Mouse (Mus musculus): Measurements from ENCODE around the gene Mrap2.
"Not testable (repeated sequence)": the region's sequence is repeated elsewhere in the genome, so short reads cannot be mapped to it uniquely, and the experiment has no call there.

The Mrap2 gene

DNA sequence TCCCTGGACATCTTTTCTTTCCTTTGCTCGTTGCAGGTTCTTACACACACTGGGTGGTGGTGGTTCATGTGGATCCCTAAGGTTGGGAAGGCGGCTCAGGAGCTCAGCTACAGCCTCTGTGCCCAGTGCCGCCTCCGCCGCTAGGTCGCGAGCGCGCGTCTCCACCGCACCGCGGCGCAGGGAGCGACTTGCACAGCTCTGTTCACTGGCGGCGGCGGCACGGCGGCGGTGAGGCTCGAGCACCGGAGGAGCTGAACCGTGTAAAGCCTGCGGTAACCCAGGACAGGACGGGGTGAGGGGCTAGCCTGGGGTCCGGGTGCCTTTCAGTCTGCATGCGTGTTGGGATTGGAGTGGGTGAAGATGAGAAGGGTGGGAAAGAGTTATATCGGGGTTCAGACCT lies at the start of gene Mrap2:
Gene Mrap2, plus strand, starts transcription at position 201 of the 400 bp plus-strand sequence.
- peak in 1 of 2 experiments; percentile 18 for DNase-seq (ENCODE audit: low spot score in 2 of 2)

DNA sequence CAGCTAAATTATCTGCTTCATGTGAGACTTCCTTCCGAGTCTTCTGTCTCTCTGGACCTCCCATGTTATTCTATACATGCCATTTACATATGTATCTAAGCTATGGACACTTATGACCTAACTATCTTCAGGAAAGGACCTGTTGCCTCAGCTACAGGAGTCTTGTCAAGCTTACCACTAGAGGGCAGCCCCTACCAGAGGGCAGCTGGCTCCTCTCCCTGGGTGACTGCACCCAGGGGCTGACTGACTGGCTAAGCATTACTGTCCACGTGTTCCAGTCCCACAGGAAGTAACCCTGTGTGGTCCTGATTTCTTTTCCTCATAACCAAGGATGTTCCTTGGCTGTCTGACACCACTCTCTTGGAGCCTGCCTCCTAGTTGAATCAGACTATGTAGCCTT lies 46.1 kb upstream of the Mrap2 start:
- DNase-seq (ENCODE audit: low spot score in 2 of 2) = peak in 1 of 2 experiments; percentile 31

DNA sequence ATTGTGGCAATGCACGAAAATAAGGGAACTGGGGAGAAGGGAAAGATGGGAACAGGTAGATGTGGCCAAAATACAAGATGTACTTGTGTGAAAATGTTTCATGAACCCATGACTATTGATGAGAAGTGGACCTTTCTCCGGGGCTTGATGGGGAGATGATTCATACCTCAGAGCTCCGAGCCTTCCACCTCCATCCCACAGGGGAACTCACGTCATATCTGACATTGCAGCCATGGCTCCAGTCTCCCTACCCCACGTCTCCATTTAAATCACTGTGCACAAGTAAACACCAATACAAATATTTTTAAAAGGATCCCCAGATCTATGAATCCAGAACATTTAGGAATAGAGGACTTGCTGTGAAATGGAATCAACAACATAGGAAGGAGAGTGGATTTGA lies 29.1 kb upstream of the Mrap2 start:
- no peak for DNase-seq (ENCODE audit: low spot score in 2 of 2)

DNA sequence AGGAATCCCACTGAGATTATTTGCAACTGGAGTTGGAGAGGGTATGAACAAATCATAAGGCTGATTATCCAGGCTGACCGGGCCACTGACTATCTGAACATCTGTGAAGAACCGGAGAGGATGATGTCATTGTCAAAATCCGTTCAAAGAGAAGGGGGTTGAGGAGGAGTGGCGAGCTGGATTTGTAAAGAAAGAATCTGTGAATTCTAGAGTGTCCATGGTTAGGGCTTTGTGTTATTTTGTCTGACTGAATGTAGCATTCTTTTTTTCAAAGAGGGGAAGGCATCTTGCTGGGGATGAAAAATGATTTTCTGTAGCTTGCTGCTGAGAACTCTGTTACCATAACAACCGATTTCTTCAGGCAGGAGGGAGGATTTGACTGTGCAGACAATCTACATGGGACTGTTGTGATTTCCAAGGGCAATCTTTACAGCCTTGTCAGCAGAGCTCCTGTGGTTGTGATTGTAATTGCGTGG lies 28.6 kb upstream of the Mrap2 start:
- DNase-seq (ENCODE audit: low spot score in 2 of 2) = no peak

DNA sequence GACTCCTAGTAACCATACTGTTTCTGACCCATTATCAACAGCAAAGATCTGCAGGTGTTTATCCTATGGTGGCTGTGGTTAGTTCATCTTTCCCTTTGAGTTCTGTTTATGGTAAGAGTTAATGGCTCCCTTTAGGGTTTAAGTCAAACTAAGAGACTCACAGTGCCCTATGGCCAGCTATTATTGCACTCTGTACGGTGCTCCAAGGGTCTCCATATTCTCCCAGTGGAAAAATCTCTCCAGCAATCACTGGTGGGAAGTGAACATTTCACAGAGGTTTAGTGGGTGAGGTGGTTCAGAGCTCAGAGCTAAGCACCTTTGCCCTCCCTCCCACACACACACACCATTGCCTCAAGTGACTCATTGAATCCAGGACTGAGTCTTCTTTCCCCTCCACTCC lies 28.1 kb upstream of the Mrap2 start:
- DNase-seq (ENCODE audit: low spot score in 2 of 2) = no peak

DNA sequence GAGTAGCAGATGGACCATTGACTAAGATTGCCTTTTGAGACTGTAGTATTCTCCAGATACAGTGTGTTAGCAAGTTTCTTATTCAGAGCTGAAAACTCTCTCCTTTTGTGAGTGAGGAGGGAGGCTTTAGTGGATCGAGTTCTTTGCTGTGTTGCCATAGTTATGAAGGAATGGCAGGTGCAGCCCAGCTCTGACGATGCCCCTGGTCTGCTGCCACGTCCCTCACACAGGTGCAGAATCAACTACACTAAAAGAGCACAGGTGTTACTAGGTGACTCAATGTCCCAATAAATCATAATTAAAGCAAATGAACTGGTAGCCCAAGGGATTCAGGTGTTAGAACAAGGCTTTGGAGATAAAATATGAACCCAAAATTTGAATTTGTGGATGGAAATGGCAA lies 25.1 kb upstream of the Mrap2 start:
- no peak for DNase-seq (ENCODE audit: low spot score in 2 of 2)

DNA sequence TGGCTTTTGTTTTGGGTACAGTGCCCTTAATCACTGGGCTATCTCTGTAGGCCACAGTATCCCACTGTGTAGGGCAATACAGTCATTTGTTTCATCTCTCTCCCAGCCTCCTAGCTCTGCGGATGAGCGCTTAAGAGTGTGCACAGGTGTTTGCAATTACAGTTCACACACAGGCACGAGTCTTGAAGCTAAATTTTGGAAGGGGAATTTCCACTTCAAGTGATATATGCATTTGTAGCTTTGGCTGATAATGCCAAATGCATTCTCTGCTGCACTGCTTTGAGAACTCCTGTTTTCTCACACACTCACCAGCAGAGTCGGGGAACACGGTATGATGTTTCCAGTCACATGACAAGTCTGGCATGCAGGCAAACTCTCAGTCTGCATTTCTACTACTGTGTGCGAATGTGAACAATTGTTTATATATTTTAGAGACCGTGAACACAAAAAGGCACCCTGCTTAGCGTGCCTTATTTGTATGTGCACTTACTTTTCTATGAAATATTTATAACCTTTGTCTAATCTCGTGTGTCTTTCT lies 22.1 kb upstream of the Mrap2 start:
- DNase-seq (ENCODE audit: low spot score in 2 of 2) = no peak

DNA sequence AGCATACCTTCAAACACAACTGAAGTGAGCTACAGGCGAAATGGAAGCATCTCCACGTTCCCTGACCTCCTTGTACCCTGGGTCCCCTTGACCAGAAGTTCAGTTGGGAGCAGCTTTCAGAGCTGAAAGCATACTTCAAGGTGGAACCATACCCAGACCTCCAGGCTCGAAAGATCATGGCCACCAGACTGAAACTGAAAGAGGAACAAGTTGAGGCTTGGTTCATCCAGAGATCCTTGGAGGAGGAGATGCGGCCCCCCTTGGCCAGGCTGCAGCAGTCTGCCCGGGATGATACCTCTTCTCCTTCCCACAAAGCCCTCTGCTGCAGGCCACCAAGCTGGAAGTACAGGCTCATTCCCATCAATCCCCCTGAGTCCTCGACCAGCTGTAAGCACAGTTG lies 17.1 kb upstream of the Mrap2 start:
- not testable (repeated sequence) for DNase-seq (ENCODE audit: low spot score in 2 of 2)

DNA sequence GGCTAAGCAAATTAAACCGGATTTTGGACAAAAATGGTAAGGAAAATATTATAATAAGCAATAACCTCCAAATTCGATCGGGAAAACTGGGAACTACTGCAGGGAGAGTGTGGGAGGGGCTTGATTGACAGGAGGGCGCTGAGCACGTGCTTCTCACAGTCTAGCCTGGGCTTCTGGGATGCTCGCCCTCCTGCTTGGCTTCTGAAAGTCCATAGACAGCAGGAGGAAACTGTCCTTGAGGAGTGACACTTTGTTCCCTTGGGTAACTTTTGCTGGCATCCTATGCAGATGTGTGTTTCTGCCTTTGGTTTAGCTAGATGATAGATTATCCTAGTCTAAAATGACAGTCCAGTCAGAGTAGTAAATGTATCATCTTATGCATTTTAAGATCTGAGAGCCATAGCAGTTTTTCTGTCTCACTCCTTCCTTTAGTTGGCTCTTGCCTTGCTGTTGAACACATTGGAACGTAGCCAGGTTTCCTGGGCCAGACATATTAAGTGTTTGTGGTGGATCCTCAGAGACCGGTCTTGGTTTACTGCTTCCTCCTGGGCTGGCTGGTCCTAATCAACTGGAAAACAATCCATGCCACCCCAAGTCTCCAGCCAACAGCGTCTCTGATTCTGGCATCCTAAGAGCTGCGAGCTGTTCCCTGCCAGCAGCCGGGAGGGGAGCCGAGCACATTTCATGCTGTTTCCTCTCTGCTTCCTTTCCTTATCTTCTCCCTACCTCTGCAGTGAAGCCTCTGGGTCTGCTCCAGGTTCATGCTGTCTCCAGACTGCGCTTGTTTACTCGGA lies 8.1 kb upstream of the Mrap2 start:
- no peak for DNase-seq (ENCODE audit: low spot score in 2 of 2)

DNA sequence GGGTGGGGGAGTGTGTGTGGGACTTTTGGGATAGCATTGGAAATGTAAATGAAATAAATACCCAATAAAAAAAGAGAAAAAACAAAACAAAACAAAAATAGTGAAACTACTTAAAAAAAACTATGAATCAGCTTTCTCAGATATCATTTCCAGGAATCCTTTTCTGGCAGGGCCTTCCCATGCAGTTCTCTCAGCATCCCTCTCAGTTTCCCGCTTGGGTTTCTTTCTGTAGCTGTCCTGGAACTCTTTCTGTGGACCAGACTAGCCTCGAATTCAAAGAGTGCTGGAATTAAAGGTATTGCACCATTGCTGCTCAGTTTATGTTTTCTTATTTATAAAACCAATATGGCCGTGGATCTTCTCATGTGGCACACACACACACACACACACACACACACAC lies 1.0 kb upstream of the Mrap2 start:
- DNase-seq (ENCODE audit: low spot score in 2 of 2) = no peak

DNA sequence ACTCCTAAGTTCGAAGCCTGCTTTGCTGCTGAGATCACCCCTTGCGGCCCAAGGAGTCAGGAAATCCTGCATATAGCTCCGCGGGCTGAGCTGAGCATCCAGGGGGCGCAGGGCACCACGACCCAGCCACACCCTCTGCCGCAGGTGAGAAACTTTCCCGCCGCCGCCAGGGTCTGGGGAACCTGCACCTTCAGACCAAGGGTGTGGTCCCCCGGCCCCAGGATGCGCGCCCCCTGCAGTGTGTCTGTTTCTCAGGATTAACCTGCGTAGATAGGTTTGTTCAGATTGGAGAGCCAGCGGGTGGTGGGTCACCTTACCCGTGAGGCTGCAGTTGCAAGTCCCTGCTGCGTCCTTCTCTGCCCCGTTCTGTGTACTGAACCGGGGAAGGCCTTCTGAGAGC lies 426 bp downstream of the Mrap2 start:
- peak in 1 of 2 experiments; percentile 15 for DNase-seq (ENCODE audit: low spot score in 2 of 2)

DNA sequence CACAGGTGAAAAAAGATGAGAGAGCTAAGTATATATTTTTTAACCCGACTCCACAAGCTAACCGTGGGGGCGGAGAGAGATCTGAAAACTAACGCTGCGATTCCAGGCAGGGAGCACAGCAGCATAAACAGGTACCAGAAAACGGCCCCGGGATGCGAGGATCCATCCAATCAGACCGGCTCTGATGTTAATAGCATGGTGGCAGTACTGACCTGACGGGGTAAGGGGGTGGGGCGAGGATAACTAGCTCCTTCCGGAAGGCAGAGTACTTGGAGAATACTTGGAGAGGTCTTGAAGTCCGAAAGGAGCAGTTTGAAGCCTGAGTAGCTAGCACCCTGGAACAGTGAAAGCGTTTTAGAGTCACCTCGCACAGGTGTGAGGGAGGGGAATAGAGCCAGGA lies 1.1 kb downstream of the Mrap2 start:
- no peak for DNase-seq (ENCODE audit: low spot score in 2 of 2)

DNA sequence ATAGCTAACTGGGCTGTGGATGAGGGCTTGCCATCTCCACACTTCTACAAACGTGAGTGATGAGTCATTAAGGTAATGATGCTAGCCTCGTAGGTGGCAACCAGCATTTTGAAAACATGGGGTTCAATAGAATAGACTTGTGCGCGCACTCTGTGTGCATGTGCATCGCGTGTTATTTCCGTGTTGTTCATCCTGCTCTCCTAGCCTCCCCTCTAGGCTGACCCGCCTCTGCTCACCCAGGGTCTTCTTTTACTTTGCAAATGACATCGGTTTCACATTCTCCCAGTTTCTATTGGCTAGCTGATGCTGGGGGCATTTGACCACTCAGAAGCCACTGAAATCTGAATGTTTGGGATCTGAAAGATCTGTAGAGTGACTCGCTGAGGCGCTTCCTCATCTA lies 1.6 kb downstream of the Mrap2 start:
- DNase-seq (ENCODE audit: low spot score in 2 of 2) = no peak

DNA sequence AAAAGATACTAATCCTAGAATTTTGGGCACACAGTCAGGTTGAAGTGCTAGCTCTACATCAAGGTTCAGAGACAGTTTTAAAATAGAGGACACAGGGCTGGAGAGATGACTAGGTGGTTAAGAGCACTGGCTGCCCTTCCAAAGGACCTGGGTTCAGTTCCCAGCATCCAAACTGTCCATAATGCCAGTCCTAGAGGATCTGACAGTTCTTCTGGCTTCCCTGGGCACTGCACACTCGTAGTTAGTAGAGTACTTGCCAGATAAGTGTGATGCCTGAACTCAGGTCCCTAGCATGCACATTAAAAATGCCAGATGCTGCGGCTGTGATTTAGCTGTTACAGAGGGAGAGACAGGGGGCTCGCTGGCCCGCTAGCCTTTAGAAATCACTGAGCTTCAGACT lies 2.3 kb downstream of the Mrap2 start:
- DNase-seq (ENCODE audit: low spot score in 2 of 2) = no peak

DNA sequence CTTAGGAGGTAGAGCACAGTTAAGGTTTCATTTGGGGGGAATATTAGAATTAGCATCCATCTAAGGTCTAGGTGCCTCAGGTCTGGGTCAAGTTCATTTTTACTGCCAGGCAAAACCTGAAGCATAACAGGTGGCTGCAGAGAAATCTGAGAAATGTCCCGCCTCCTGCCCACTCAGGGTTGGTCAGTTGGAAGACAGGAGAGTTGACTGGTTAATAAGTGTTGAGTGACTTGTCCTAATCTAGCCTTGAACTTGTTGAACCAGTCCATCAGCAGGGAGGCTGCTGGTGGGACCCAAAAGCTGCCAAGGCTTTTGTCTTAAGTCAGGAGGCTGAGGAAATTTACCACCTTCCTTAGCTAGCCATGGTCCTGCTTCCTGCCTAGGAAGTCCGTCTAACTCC lies 3.8 kb downstream of the Mrap2 start:
- DNase-seq (ENCODE audit: low spot score in 2 of 2) = no peak

DNA sequence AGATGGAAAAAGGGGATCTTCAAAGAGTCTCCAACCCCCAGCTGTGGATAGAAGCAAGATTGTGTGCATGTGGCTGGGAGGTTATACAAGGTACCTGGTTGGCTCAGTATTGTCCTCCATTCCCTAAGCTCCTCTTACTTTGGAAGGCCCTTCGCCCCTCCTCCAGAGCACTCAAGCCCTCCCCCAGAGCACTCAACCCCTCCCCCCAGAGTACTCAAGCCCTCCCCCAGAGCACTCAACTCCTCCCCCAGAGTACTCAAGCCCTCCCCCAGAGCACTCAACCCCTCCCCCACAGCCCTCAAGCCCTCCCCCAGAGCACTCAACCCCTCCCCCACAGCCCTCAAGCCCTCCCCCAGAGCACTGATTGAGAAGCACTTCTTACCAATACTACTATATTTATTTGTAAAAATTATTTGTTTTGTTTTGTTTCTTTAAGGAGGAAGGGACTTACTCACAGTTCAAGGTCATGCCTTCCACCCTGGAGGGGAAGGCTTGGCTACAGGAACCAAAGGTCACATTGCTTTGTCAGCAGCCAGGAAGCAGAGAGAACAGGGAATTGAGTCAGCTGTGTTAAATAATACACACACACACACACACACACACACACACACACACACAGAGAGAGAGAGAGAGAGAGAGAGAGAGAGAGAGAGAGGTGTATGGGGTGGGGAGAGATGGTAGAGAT lies 8.7 kb downstream of the Mrap2 start:
- DNase-seq (ENCODE audit: low spot score in 2 of 2) = no peak

DNA sequence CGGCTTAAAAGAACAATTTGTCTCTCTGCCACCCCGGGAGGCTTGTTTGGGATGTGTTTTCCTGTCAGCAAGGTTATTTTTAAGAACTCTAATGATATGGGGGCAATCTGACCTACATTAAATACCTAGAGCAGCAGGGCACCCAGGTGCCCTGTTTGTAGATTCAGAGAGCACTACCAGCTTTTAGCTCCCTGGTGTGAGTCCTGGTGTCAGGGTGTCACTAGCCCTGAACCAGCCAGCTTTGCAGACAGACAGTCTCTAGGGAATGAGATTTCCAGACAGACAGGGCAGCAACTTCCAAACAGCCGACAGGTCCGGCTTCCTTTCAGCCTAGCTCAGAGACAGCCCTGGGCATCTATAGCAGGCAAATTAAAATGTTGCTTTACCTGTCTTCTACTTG lies 18.5 kb downstream of the Mrap2 start:
- DNase-seq (ENCODE audit: low spot score in 2 of 2) = no peak

DNA sequence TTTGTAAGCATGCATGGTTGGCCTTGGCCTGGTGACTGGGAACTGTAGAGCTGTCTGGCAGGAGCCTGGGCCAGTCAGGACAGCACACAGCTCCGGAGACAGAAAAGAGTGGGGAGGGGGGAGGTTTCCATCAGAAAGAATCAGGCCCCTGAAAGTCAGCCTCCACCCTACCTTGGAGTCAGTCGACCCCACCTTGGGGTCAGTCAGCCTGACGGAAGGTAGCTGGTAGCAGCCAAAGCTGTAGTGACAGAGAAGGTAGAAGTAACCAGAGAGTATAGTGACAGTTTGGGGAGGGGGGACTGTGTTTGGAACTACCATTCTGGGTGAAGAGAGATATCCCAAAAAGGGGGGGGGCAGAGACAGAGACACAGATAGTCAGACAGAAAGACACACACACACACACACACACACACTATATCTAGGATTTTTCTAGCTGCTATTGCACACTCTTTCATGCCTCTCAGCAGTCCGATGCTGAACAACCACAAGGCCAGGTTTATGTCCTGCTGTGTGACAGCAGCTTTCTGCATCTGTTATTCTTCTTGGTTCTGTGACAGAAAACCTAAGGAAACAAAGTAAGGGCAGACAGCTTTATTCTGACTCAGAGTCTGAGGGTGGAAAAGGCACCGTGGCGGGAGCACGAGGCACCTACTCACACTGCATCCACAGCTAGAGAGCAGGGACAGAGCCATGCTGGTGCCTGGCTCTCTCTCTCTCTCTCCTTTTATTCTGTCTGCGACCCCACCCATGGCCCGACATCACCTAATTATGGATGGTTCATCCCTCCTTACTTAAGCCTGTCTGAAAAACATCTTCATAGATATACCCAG lies 23.1 kb downstream of the Mrap2 start:
- DNase-seq (ENCODE audit: low spot score in 2 of 2) = no peak

DNA sequence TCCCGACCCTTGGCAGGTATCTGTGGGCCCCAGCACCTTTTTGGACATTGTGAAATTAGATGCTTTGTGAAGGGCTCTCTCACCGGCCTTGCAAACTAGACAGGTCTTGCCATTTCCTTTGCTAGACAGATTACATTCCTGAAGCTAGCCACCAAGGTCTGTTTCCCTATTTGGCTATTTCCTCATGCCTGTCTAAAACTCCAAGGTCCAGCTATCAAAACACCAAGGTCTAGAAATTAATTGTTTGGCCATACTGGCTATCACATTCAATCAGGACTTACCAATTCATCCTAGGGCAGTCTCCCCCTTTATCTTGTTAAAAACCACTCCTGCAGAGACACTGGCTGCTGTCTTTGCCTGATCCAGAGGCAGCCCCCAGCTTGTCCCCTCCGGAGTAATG lies 23.9 kb downstream of the Mrap2 start:
- DNase-seq (ENCODE audit: low spot score in 2 of 2) = no peak

DNA sequence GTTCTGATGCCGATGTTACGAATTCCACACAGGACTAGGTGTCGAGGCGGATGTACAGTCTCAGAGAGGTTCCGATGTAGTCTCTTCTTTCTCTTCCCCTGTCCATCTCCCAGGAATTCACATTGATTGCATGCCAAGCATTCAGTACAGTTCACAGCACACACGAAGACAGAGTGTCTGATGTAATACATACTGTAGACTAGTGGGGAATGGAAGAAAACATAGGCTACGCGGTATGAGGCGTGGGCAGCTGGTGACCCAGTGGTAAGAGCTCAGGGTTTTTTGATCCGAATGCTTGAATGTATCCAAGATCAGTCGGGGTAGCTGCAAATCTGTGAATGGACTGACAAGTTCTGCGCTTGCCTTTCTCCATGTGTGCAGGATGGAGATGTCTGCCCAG lies 25.0 kb downstream of the Mrap2 start:
- DNase-seq (ENCODE audit: low spot score in 2 of 2) = no peak

DNA sequence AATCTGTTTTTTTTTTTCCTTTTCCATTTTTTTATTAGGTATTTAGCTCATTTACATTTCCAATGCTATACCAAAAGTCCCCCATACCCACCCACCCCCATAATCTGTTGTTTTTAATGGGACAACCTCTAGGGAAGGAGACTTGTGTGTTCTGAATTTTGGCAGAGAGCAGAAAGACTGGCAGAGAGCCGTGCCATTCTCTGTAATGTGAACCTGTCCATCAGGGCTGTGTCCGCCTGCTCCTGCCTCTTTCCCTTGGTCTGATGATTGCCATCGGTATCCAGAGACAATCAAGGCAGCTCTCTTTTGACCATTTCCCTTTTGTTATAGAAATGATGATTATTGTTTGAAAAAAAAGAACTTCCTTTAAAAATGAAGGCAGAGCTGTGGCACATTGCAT lies 26.8 kb downstream of the Mrap2 start:
- no peak for DNase-seq (ENCODE audit: low spot score in 2 of 2)

DNA sequence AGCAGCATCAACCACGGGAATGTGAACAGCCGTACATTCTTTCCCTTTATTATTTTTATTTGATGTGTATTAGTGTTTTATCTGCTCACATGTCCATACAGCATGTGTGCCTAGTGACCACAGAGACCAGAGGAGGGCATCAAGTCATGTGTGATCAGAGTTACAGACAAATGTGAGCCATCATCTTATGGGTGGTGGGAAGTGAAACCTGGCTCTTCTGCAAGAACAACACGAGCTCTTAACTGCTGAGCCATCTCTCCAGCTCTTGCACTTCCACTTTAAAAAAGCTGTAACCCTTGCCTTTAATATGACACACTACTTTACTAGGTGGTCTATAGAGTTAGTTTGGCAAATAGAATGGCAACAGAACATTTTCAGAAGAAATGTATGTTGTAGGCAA lies 27.4 kb downstream of the Mrap2 start:
- DNase-seq (ENCODE audit: low spot score in 2 of 2) = no peak

All from spleen, postnatal 10 days (tissue).